Mouse (Mus musculus): Measurements from ENCODE around the gene Cfap99. TPM values are rescaled to one million over a fixed set of nuclear protein-coding genes. Genes with fewer than 3 reads are reported as not detected.

Gene Cfap99
- polyA plus RNA-seq (2012; rRNA removed), result 0.09 and 0.19 TPM in 2 replicates

GRCm38 (mm10) chr5:34288154-34288716 lies at the start of gene Cfap99, which contains the start of gene Zfyve28:
TSS of gene Cfap99 (plus strand) at chr5:34288600.
TSS of gene Zfyve28 (minus strand) at chr5:34288449.
- TF ChIP-seq POLR2A (IDR thresholded peaks at IDR 0.05; ENCODE audit: borderline replicate concordance, extremely low read depth, insufficient read depth, insufficient read length, poor library complexity, severe bottlenecking) (peak; percentile 53), CTCF (IDR thresholded peaks at IDR 0.05; ENCODE audit: borderline replicate concordance, extremely low read depth, insufficient read depth, insufficient read length) (no peak)
- DNase-seq (ENCODE audit: low read depth), result peak; percentile 98

DNA sequence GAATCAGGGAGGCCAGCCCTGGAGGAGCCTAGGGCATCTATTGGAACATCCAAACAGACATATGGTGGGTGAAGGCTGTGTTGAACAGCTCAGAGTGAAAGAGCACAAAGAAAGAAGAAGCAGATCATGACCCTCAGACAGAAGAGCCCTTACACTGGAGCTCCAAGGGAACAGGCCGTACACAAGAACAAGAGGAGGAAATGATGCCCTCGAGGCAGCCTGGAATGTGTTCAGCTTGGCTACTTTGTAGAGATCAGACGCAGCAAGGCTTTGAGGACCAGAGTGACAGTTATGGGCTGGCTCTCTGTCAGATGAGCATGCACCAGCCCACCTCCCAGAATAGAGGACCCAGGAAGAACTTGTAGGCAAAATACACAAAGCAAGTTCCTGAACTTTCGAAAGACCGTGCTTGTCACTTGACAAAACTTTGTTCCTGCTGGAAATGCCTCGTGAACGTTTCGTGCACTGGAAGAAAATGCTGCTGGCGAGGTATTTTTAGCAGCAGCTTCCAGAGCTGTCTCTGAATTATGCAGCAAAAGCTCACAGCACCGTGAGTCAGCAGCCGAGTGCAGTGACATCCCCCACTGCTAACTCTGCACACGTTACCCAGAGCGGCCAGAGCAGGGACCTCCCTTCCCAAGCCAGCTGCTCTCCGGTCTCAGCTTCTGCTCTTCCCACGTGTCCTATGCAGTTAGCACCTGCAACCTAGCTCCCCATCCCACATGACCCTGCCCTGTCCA lies 46.0 kb upstream of the Cfap99 start:
- peak; percentile 65 for DNase-seq (ENCODE audit: low read depth)
- TF ChIP-seq CTCF (IDR thresholded peaks at IDR 0.05; ENCODE audit: borderline replicate concordance, extremely low read depth, insufficient read depth, insufficient read length), result no peak
- TF ChIP-seq POLR2A (IDR thresholded peaks at IDR 0.05; ENCODE audit: borderline replicate concordance, extremely low read depth, insufficient read depth, insufficient read length, poor library complexity, severe bottlenecking), result no peak

DNA sequence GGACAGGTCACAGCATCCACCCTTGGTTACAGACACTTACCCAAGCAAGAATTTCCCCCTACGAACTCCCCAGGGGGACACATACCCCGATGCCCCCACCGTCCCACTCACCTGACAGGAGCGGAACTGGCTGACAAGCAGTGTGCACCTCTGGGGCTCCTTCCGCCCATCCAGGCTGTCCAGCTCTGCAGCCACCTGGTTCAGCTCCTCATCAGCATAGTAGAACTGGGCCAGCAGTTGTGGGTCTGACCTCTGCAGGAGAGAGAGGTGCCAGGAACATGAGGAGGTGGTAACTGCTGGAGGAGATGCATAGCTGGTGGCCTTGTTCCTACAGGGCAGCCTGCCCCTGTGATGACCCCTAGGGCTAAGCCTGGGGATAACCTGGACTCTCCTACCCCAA lies 45.3 kb upstream of the Cfap99 start:
- no peak for DNase-seq (ENCODE audit: low read depth)
- TF ChIP-seq POLR2A (IDR thresholded peaks at IDR 0.05; ENCODE audit: borderline replicate concordance, extremely low read depth, insufficient read depth, insufficient read length, poor library complexity, severe bottlenecking), result no peak
- TF ChIP-seq CTCF (IDR thresholded peaks at IDR 0.05; ENCODE audit: borderline replicate concordance, extremely low read depth, insufficient read depth, insufficient read length), result no peak

DNA sequence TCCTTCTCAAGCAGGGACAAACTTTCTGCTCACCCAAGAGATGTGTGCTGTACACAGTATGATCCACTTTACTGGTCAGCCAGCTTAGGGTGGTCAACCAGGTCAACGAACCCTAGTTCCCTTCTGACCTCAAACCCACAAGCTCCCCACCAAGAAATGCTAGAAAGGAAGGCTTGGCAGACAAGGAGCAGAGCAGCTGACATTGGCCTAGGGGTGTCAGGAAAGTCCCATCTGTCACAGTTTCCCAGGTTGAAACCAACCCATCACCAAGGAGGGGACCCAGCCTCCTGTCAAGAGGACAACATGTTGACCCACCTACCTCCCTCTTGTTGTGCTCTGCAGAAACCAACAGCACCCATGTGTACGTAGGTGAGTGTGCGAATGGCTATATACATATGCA lies 42.0 kb upstream of the Cfap99 start:
- TF ChIP-seq POLR2A (IDR thresholded peaks at IDR 0.05; ENCODE audit: borderline replicate concordance, extremely low read depth, insufficient read depth, insufficient read length, poor library complexity, severe bottlenecking) (no peak), CTCF (IDR thresholded peaks at IDR 0.05; ENCODE audit: borderline replicate concordance, extremely low read depth, insufficient read depth, insufficient read length) (no peak)
- no peak for DNase-seq (ENCODE audit: low read depth)

GRCm38 (mm10) chr5:34249132-34249531 lies 39.3 kb upstream of the Cfap99 start:
- no peak for DNase-seq (ENCODE audit: low read depth)

DNA sequence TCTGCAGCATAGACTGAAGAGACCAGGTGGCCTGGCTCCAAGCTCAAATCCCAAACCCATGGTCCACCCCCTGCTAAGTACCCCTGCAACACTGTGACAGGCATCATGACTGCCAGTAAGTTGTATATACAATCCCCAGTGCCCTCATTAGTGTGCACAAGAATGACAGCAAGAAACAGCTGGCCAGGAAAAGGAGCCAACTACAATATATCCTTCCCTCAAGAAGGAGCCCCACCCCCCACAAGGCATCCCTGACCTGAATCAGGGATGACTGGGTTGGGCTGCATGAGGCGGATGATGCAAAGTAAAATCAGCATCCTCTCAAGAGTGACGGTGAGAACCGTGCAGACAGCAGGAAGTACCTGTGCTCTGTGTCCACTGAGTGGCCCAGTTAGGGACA lies 38.3 kb upstream of the Cfap99 start:
- TF ChIP-seq CTCF (IDR thresholded peaks at IDR 0.05; ENCODE audit: borderline replicate concordance, extremely low read depth, insufficient read depth, insufficient read length) (no peak), POLR2A (IDR thresholded peaks at IDR 0.05; ENCODE audit: borderline replicate concordance, extremely low read depth, insufficient read depth, insufficient read length, poor library complexity, severe bottlenecking) (no peak)
- peak; percentile 64 for DNase-seq (ENCODE audit: low read depth)

More at GRCm38 (mm10) chr5:34249132-34249531, 39.3 kb upstream of the Cfap99 start:
- TF ChIP-seq CTCF (IDR thresholded peaks at IDR 0.05; ENCODE audit: borderline replicate concordance, extremely low read depth, insufficient read depth, insufficient read length) (no peak), POLR2A (IDR thresholded peaks at IDR 0.05; ENCODE audit: borderline replicate concordance, extremely low read depth, insufficient read depth, insufficient read length, poor library complexity, severe bottlenecking) (no peak)

GRCm38 (mm10) chr5:34251794-34252193 lies 36.6 kb upstream of the Cfap99 start:
- DNase-seq (ENCODE audit: low read depth), result peak; percentile 69
- TF ChIP-seq CTCF (IDR thresholded peaks at IDR 0.05; ENCODE audit: borderline replicate concordance, extremely low read depth, insufficient read depth, insufficient read length), result no peak
- no peak for TF ChIP-seq POLR2A (IDR thresholded peaks at IDR 0.05; ENCODE audit: borderline replicate concordance, extremely low read depth, insufficient read depth, insufficient read length, poor library complexity, severe bottlenecking)

GRCm38 (mm10) chr5:34252307-34252966 lies 36.0 kb upstream of the Cfap99 start:
- TF ChIP-seq CTCF (IDR thresholded peaks at IDR 0.05; ENCODE audit: borderline replicate concordance, extremely low read depth, insufficient read depth, insufficient read length) (no peak), POLR2A (IDR thresholded peaks at IDR 0.05; ENCODE audit: borderline replicate concordance, extremely low read depth, insufficient read depth, insufficient read length, poor library complexity, severe bottlenecking) (no peak)
- DNase-seq (ENCODE audit: low read depth), result peak; percentile 94

DNA sequence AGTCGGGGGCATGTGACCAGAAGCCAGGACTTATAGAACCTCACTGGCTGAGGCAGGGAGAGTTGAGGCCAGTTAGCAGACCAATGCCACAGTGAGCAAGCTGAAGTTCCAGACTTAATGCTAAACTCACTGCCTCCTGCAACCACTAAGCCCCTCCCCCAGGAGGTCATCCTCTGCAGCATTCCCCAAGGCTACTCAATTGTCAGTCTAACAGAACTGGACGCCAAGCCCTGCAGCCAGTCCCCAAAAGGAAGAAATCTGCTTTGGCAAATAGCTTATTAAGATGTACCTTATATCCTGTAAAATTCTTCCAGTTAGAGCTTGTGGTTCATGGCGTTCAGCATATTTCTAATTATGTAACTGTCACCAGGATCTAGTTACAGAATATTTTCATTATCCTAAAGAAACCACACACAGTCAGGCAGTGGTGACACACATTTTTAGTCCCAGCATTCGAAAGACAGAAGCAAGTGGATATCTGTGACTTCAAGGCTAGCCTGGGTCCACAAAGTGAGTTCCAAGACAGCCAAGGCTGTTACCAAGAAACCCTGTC lies 35.4 kb upstream of the Cfap99 start:
- DNase-seq (ENCODE audit: low read depth), result peak; percentile 26
- TF ChIP-seq CTCF (IDR thresholded peaks at IDR 0.05; ENCODE audit: borderline replicate concordance, extremely low read depth, insufficient read depth, insufficient read length) (no peak), POLR2A (IDR thresholded peaks at IDR 0.05; ENCODE audit: borderline replicate concordance, extremely low read depth, insufficient read depth, insufficient read length, poor library complexity, severe bottlenecking) (no peak)

DNA sequence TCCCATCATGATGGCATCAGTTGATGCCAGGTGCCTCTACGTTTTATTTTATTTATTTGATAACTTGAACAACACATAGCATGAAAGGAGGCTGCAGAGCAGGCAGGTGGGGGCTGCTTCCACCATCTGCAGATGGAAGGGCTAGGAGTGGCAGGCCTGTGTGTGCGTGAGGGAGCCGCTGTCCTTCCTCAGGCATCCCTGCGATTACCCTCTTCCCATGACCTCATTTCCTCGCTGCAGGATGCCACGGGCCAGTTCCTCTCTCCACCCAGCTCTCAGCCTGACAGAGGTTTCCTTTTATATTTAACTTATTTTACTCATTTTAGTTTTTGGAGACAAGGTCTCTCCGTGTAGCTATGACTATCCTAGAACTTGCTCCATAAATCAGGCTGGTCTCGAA lies 34.1 kb upstream of the Cfap99 start:
- no peak for DNase-seq (ENCODE audit: low read depth)
- no peak for TF ChIP-seq POLR2A (IDR thresholded peaks at IDR 0.05; ENCODE audit: borderline replicate concordance, extremely low read depth, insufficient read depth, insufficient read length, poor library complexity, severe bottlenecking)

GRCm38 (mm10) chr5:34255189-34255588 lies 33.2 kb upstream of the Cfap99 start:
- TF ChIP-seq POLR2A (IDR thresholded peaks at IDR 0.05; ENCODE audit: borderline replicate concordance, extremely low read depth, insufficient read depth, insufficient read length, poor library complexity, severe bottlenecking) (no peak), CTCF (IDR thresholded peaks at IDR 0.05; ENCODE audit: borderline replicate concordance, extremely low read depth, insufficient read depth, insufficient read length) (peak; percentile 28; the same call in 1 of the 2 replicates)
- peak; percentile 9 for DNase-seq (ENCODE audit: low read depth)
